Mouse (Mus musculus) megakaryocyte, embryonic 14.5 days (primary cell): ENCODE data around the gene Hs3st5. TPM values are rescaled to one million over a fixed set of nuclear protein-coding genes. Genes with fewer than 3 reads are reported as not detected.
"Not testable (repeated sequence)": the region's sequence is repeated elsewhere in the genome, so short reads cannot be mapped to it uniquely, and the experiment has no call there.

Experiments used
- H3K27me3 ChIP-seq: replicated peaks from 2 replicates; pipeline ENCODE3; 2012; ENCODE audit warnings: inconsistent platforms
- H3K36me3 ChIP-seq: replicated peaks from 2 replicates; pipeline ENCODE3; 2012; ENCODE audit warnings: low read length, inconsistent platforms, mixed read lengths
- H3K4me1 ChIP-seq: 2 replicates; pipeline ENCODE4 v1.6.1; 2012; ENCODE audit warnings: inconsistent platforms
- H3K4me3 ChIP-seq: replicated peaks from 2 replicates; pipeline ENCODE3; 2012; ENCODE audit warnings: moderate library complexity, mild to moderate bottlenecking, inconsistent platforms
- H3K9me3 ChIP-seq: 2 replicates; pipeline ENCODE4 v1.6.1; 2012; ENCODE audit warnings: inconsistent platforms
- FLI1 ChIP-seq: IDR thresholded peaks from 2 replicates; pipeline ENCODE4 v1.6.1; 2012; ENCODE audit warnings: low read length, inconsistent platforms, mixed read lengths
- GATA1 ChIP-seq: IDR thresholded peaks from 3 replicates; pipeline ENCODE4 v1.6.1; 2012; ENCODE audit warnings: mixed read lengths, low read length, inconsistent platforms, borderline replicate concordance
- polyA plus RNA-seq: library from polyadenylated mRNA; stranded (reverse); fragments of >175 nt; gene quantifications from 2 replicates; pipeline ENCODE4 v1.2.3, GENCODE M21; 2012; ENCODE audit warnings: low replicate concordance; ENCODE audit not compliant: insufficient read depth

Gene Hs3st5
- polyA plus RNA-seq, 1 experiment: not detected

DNA sequence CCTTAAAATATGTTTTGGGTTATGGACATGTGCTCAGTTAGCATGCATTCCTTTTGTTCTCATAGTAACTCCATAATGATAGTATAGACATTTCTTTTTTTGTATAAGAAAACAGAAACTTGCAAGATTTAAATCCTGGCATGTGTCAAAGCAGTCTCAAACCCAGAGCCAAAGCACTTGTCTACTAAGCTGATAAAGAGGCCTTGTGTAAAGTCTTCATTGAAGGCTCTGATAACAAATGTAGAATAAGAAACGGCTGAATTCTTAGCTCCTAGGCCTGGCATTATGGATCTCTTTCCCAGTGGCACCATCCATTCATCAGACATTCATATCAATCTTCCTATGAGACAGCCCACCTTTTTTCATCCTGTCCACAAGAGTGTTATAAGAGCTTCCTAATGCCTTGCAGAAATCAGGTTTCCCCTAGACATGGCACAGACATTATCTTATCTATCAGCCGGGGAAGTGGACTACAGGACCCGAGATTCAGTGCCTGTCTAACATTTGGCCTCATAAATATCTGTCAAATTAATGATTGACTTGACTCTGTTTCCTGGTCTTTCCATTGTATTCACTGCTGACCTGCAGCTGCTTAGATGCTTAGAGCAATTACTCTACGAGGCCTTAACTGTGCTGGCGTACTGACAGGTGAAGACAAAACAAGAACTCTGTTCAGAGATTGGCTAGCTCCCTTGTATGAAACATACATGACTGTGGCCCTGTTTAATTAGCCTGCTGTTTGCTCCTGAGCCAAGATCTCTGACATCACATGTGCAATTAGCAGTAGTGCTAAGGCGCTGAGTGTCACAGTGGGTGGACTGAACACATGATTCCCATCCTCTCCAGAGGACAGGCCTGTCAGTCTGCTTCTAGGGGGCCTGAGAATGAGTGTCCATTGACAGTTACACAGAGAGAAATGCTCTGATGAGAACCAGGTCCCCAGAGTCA lies 48.6 kb downstream of the Hs3st5 start:
- H3K4me3 ChIP-seq: no peak overlapping the region
- no peaks in the 10 kb centered on the region for H3K36me3 ChIP-seq
- H3K9me3 ChIP-seq: no peaks in the 10 kb centered on the region
- H3K4me1 ChIP-seq: no peaks in the 10 kb centered on the region
- TF ChIP-seq GATA1 (no peak), FLI1 (no peak)
- H3K27me3 ChIP-seq: no peaks in the 10 kb centered on the region

DNA sequence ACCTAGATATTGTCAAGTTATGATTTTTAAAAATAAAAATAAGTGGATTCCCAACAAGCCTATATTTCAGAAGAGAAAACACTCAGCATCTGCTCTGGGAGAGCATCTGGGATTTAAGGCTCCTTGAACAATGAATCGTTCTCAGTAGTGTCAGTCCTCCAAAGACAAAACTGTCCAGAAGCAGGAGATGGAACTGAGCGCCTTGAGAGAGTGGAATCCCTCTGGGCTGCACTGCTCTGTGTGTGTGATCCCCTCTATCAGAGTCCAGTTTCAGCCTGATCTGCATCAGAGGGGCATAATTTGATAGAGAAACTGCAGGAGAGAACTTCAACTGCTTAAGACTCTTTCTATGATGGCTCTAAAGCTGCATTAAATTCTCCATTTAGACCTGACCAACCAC lies 49.5 kb downstream of the Hs3st5 start:
- no peaks in the 10 kb centered on the region for H3K4me1 ChIP-seq
- H3K4me3 ChIP-seq: no peak overlapping the region
- H3K36me3 ChIP-seq: no peaks in the 10 kb centered on the region
- H3K27me3 ChIP-seq: no peaks in the 10 kb centered on the region
- no peaks in the 10 kb centered on the region for H3K9me3 ChIP-seq
- TF ChIP-seq FLI1 (no peak), GATA1 (no peak)

- TF ChIP-seq GATA1 (no peak), FLI1 (no peak)
- Histone ChIP-seq H3K27me3 (no peaks in the 10 kb centered on the region), H3K9me3 (no peaks in the 10 kb centered on the region), H3K4me1 (no peaks in the 10 kb centered on the region), H3K36me3 (no peaks in the 10 kb centered on the region), H3K4me3 (no peak overlapping the region)
Measured at GRCm38 (mm10) chr10:36557673-36558072, 51.1 kb downstream of the Hs3st5 start.

GRCm38 (mm10) chr10:36558736-36559135 lies 52.1 kb downstream of the Hs3st5 start:
- no peaks in the 10 kb centered on the region for H3K4me1 ChIP-seq
- TF ChIP-seq GATA1 (no peak), FLI1 (no peak)
- no peaks in the 10 kb centered on the region for H3K27me3 ChIP-seq
- no peak overlapping the region for H3K4me3 ChIP-seq
- no peaks in the 10 kb centered on the region for H3K9me3 ChIP-seq
- H3K36me3 ChIP-seq: no peaks in the 10 kb centered on the region

GRCm38 (mm10) chr10:36567258-36567657 lies 60.6 kb downstream of the Hs3st5 start:
- H3K36me3 ChIP-seq: no peaks in the 10 kb centered on the region
- no peaks in the 10 kb centered on the region for H3K4me1 ChIP-seq
- TF ChIP-seq FLI1 (no peak), GATA1 (no peak)
- H3K27me3 ChIP-seq: no peaks in the 10 kb centered on the region
- H3K4me3 ChIP-seq: no peak overlapping the region
- H3K9me3 ChIP-seq: no peaks in the 10 kb centered on the region

DNA sequence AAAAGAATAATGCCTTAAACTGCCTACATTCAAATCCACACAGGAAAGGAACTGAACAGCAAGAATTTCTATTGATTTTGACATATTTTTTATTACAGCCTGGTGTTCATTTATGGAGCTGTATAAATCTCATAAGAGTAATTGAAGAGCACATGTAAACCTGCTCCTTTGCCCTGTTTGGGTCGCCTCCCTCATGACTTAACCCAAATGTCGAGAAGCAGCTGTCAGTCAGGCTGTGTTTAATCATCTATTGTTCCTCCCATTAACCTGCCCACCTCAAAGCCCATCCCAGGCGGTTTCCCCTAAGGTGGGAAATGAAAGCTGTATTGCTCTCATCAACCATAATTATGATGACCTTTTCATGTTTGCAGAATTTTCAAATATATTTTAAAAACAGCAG lies 65.9 kb downstream of the Hs3st5 start:
- no peaks in the 10 kb centered on the region for H3K9me3 ChIP-seq
- no peaks in the 10 kb centered on the region for H3K36me3 ChIP-seq
- no peaks in the 10 kb centered on the region for H3K4me1 ChIP-seq
- TF ChIP-seq FLI1 (no peak), GATA1 (no peak)
- H3K4me3 ChIP-seq: no peak overlapping the region
- no peaks in the 10 kb centered on the region for H3K27me3 ChIP-seq

DNA sequence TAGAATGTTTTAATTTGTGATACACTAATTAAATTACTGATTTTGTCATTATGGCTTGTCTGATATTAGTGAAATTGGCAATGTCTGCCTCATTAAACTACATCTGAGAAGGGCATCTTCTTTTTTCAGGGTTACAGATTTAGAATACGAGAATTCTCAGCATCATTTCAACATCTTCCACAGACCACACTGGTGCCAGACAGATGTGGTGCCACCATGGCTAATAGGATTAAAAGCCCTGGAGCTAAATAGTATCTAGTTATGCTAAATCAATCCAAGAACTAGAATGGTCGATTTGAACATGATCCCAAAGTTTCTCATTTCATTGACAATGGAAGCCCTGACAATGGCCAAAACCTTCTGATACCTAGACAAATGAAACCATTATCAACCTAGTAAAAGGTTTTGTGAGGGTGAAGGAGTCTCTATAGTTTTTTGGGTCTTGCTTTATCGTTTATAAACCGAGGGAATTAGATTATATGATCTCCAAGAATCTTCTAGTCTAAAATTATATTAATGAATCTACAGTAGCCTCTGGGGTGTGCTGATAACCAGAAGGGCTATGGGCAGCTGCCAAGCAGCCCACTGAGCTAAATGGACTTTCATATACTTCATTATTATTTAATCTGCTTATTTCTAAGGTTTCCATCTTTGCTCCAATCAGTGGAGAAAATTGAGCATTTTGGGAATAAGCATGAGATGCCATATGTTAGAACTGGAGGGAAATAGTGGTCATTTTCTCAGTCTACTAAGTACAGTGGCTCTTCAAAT lies 71.9 kb downstream of the Hs3st5 start:
- no peaks in the 10 kb centered on the region for H3K9me3 ChIP-seq
- no peaks in the 10 kb centered on the region for H3K36me3 ChIP-seq
- TF ChIP-seq FLI1: no peak
- TF ChIP-seq GATA1: no peak
- no peaks in the 10 kb centered on the region for H3K4me1 ChIP-seq
- no peaks in the 10 kb centered on the region for H3K27me3 ChIP-seq
- H3K4me3 ChIP-seq: no peak overlapping the region

DNA sequence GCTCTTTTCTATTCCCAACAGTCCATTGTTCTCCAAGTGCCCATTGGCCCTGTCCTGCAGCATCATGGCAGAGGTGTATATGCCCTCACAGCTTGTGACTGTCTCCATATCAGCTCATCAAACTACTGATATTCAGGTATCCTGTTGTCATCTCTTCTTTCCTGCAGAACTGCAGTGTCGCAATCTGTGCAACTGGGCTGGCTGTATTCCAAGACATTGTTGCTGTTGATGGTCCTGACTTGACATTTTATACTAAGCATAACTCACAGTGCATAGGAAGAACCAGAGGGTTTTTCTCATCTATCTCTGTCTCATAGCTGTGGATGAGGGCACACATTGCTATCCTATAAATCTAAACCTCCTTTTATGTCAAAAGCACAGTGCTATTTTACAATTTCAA lies 103.8 kb downstream of the Hs3st5 start:
- no peak for TF ChIP-seq FLI1
- no peak for TF ChIP-seq GATA1

DNA sequence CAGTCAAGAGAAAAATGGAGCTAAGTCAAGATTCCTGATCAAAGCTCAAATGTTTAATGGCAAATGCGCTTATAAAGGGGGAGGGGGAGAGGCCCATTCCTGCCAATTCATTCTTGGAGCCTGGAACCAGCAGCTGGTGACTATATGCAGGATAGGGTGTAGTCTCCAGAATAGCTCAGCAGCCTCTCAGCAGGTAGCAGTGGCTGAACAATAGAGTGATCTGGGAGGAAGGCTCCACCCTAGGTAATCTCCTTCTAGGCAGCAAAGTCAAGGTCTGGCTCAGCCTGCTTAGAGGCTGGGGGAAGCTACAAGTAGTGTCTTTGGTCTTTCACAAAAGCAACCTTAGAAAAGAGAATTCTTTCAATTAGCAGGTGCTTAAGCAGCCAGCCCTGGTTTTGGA lies 104.8 kb downstream of the Hs3st5 start:
- not testable (repeated sequence) for H3K4me1 ChIP-seq, H3K27me3 ChIP-seq, H3K36me3 ChIP-seq, H3K4me3 ChIP-seq
- H3K9me3 ChIP-seq: peaks cover 16% of the 10 kb centered on the region

More for the DNA sequence above, 103.8 kb downstream of the Hs3st5 start:
- Histone ChIP-seq H3K9me3 (peaks cover 16% of the 10 kb centered on the region), H3K27me3 (no peaks in the 10 kb centered on the region), H3K4me3 (no peak overlapping the region), H3K4me1 (no peaks in the 10 kb centered on the region), H3K36me3 (no peaks in the 10 kb centered on the region)

DNA sequence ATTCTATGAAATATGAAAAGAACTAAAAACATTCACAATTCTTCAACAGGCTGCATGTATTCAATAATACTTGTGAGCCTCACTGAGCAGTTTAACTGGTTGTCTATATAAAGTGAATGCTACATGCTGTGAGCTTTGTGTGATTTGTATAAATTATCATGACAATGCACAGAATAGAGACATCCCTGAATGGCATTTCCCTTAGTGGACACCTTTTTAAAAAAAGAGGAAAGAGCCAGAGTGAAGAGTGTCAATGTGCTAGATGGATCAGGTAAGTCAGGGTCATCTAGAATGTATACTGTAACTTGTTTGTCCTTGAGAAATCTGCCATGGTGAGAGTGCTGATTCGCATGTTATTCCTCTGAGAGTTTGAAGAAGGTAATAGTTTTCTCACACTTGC lies 116.4 kb downstream of the Hs3st5 start:
- TF ChIP-seq GATA1: no peak
- no peak for TF ChIP-seq FLI1
- Histone ChIP-seq H3K27me3 (no peaks in the 10 kb centered on the region), H3K36me3 (no peaks in the 10 kb centered on the region), H3K9me3 (no peaks in the 10 kb centered on the region), H3K4me3 (no peak overlapping the region), H3K4me1 (no peaks in the 10 kb centered on the region)
